Mouse (Mus musculus) hindbrain, embryonic 16.5 days (tissue): Measurements from ENCODE around the gene Ntrk3. TPM values are rescaled to one million over a fixed set of nuclear protein-coding genes. Genes with fewer than 3 reads are reported as not detected.

Source experiments
- ATAC-seq: fragments of 200-750 bp; cut with Nextera tagmentation; 2 replicates; pipeline ENCODE4 v1.8.0; 2017; ENCODE audit warnings: moderate TSS enrichment, moderate library complexity
- H3K27ac ChIP-seq: fragments of 300-500 bp; sonication (generic); 2 replicates; pipeline ENCODE4 v1.5.1; 2014; ENCODE audit warnings: low read depth, mild to moderate bottlenecking, control low read depth, low read length, moderate library complexity
- H3K27me3 ChIP-seq: fragments of 300-500 bp; sonication (generic); replicated peaks from 2 replicates; pipeline ENCODE4 v1.6.1; 2014; ENCODE audit warnings: low read length; ENCODE audit not compliant: control insufficient read depth, insufficient read depth
- H3K36me3 ChIP-seq: fragments of 300-500 bp; sonication (generic); 2 replicates; pipeline ENCODE4 v1.6.1; 2014; ENCODE audit warnings: mild to moderate bottlenecking, low read length, moderate library complexity, mixed read lengths; ENCODE audit not compliant: control insufficient read depth, insufficient read depth
- H3K4me1 ChIP-seq: fragments of 300-500 bp; sonication (generic); 2 replicates; pipeline ENCODE4 v1.6.1; 2014; ENCODE audit warnings: low read depth, low read length; ENCODE audit not compliant: control insufficient read depth, insufficient read depth
- H3K4me2 ChIP-seq: fragments of 300-500 bp; sonication (generic); 2 replicates; pipeline ENCODE4 v1.6.1; 2014; ENCODE audit warnings: mild to moderate bottlenecking, low read length, control low read depth, moderate library complexity
- H3K4me3 ChIP-seq: fragments of 300-500 bp; sonication (generic); 2 replicates; pipeline ENCODE4 v1.5.1; 2014; ENCODE audit warnings: mild to moderate bottlenecking, low read length, control low read depth, moderate library complexity
- H3K9ac ChIP-seq: fragments of 300-500 bp; sonication (generic); 2 replicates; pipeline ENCODE4 v1.6.1; 2014; ENCODE audit warnings: low read depth, mild to moderate bottlenecking, control low read depth, low read length, moderate library complexity
- H3K9me3 ChIP-seq: fragments of 300-500 bp; sonication (generic); 2 replicates; pipeline ENCODE4 v1.6.1; 2014; ENCODE audit warnings: mild to moderate bottlenecking, low read length, moderate library complexity; ENCODE audit not compliant: control insufficient read depth
- WGBS: fragments of 180-500 bp; shearing (Covaris S2); extraction: QIAGEN DNeasy Blood & Tissue Kit; methylation state at CpG from one replicate; pipeline ENCODE4 v1.1.7; 2014; 5-methylcytosine and 5-hydroxymethylcytosine counted together
- polyA plus RNA-seq: library from polyadenylated mRNA; unstranded; fragments of >200 nt; fragmentation: Nextera tagmentation; extraction: Ambion mirVana; gene quantifications from 2 replicates; pipeline ENCODE4 v1.2.1, GENCODE M21; 2015

The Ntrk3 gene
- polyA plus RNA-seq, 1 experiment from 2014 or later = 23.8 TPM

DNA sequence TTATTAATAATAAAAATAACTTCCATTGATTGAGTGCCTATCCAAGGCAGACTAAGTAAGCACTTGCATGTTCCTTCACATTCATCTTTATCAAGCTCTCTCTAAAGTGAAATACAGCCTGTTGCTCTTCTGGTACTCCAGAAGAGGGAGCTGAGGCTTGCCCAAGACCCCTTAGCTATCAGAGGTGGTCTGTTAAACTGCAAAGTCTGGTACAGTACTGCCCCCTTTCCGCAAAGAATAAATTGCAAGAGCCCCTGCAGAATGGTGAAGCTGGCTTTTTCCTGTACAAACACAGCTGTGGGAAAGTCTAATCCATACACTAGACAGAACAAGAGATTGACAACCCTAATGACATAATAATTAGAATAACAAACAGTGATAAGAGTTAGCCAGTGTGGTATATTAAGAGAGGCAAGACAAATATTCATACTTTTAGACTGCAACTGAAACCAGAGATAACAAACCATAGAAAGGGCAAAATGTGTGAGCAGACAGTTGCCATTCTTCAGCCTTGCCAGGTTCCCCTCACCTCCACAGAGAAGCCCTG, 470.3 kb downstream of the Ntrk3 start:
- no peaks in the 10 kb centered on the region for H3K27me3 ChIP-seq
- H3K36me3 ChIP-seq = no peaks in the 10 kb centered on the region
- H3K4me2 ChIP-seq = no peak overlapping the region
- peak; percentile 45 for ATAC-seq
- H3K4me3 ChIP-seq = no peak overlapping the region
- H3K9ac ChIP-seq = no peak overlapping the region
- no peak overlapping the region for H3K27ac ChIP-seq
- no peaks in the 10 kb centered on the region for H3K9me3 ChIP-seq
- 13% methylated on average over 1 of the region's 1 CpGs for WGBS
- no peaks in the 10 kb centered on the region for H3K4me1 ChIP-seq

DNA sequence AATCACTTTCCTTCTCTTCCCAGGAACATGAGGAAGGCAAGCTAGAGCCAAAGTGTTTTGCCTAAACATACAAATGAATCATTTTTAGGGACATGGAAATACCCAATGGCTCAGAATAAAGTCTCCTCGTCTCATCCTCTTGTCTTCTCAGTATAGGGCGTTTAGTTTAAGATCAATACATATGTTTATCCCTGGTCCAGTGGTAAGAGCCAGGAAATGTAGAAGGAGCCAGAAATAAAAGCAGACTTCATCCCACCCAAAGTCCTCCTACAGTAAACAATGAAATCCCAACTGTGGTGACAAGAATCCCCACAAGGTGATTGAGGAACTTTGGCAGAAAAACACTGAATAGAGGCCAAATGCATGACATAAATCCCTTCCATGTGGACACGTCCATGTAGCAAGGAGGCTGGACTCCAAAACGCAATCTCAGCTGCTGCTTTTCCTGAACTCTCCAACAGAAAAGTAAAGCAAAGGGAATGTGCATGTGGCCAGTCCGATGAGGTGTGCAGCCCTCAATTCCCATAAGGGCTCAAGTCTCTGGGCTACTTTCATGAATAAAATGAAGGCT, 473.3 kb downstream of the Ntrk3 start:
- no peak overlapping the region for H3K4me3 ChIP-seq
- no peak for ATAC-seq

DNA sequence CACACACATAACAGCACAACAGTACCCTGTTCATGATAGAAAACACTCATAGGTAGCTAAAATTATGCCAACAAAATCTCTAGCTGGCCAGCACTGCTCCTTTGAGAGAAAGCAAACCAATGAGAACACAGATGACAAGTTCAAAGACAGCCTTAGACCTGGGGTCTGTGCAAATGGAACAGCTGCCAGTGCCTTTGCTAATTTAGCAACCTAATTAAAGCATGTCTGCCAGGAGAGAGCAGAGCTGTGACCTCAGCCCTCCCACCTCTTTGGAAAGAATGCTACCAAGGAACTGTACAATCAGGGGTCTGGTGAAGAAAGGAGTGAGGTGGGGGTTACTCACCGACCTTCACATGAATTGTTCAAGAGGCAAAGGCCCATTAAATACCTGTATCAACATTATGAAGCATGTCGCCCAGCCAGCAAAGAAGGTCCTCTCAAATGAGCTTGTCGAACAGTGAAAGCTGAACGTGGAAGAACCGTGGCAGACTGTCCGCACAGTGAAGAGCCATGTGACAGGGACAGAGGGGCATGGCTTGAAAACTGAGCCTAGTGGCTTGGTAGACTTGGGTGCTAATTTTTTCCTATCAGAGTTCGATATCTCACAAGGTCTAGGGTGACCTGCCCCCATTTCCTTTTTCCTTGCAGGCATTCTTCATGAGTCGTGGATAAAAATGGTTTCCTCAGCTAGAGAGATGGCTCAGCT, 476.2 kb downstream of the Ntrk3 start:
- Histone ChIP-seq H3K27me3 (no peaks in the 10 kb centered on the region), H3K4me1 (no peaks in the 10 kb centered on the region), H3K27ac (no peak overlapping the region), H3K36me3 (no peaks in the 10 kb centered on the region), H3K4me3 (no peak overlapping the region), H3K4me2 (no peak overlapping the region), H3K9me3 (no peaks in the 10 kb centered on the region), H3K9ac (no peak overlapping the region)
- WGBS = 74% methylated on average over 8 of the region's 8 CpGs
- ATAC-seq = no peak

More for the DNA sequence above, 473.3 kb downstream of the Ntrk3 start:
- Histone ChIP-seq H3K9ac (no peak overlapping the region), H3K4me1 (no peaks in the 10 kb centered on the region), H3K4me2 (no peak overlapping the region), H3K27me3 (no peaks in the 10 kb centered on the region), H3K27ac (no peak overlapping the region), H3K36me3 (no peaks in the 10 kb centered on the region), H3K9me3 (no peaks in the 10 kb centered on the region)
- WGBS = 62% methylated on average over 5 of the region's 5 CpGs

DNA sequence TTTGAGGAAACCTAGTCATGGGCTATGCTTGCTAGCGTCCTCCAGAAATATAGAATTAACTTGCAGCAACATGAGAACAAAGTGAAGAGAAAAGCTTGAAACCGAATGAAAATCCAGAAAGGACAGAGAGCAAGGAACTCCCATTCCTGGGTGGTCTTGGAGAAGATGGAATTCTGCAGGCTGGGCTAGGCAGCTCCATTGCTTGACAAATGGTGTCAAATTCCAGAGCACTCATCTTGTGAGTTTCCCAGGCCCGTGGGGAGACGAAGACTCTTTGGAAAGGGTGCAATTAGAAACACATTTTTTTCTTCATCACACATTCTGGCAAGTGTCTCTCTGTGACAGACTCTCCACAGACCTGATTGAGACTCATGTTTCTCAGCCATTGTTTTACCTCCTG, 479.7 kb downstream of the Ntrk3 start:
- H3K4me3 ChIP-seq = no peak overlapping the region
- H3K4me1 ChIP-seq = no peaks in the 10 kb centered on the region
- H3K27me3 ChIP-seq = no peaks in the 10 kb centered on the region
- H3K4me2 ChIP-seq = no peak overlapping the region
- no peaks in the 10 kb centered on the region for H3K36me3 ChIP-seq
- 50% methylated on average over 4 of the region's 4 CpGs for WGBS
- ATAC-seq = no peak
- no peak overlapping the region for H3K9ac ChIP-seq
- H3K27ac ChIP-seq = no peak overlapping the region
- H3K9me3 ChIP-seq = no peaks in the 10 kb centered on the region

DNA sequence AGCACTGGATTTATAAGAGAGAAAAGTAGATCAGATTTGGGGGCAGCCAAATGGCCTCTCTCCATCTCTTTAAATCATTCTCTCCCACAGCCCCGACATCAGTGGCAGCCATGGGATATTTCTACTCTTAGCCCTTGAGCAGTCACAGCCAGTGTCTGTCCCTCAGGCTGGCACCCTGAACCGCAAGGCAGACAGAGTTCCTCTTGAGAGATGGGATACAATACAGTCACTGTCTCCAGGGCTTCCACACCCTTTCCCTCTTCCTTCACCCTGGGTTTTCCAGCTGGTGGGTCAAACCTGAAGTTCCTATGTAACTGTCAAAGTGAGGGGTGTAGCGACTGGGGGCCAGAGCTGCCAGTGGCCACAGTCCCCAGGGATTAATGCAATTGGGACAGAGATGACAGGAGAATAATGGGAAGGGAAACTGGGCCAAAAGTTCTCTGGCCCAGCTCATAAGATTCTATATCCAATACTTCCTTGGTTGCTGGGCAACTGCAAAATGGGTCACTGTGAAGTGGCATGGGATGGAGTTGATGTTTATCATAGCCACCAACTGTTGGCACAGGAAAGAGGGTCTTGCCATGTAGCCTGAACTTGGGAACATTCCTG, 483.9 kb downstream of the Ntrk3 start:
- WGBS = 59% methylated on average over 3 of the region's 3 CpGs
- H3K27ac ChIP-seq = 0 out of 2 replicates have a peak overlapping the region, but pooled peaks have one; percentile 24
- peak; percentile 93 for ATAC-seq

DNA sequence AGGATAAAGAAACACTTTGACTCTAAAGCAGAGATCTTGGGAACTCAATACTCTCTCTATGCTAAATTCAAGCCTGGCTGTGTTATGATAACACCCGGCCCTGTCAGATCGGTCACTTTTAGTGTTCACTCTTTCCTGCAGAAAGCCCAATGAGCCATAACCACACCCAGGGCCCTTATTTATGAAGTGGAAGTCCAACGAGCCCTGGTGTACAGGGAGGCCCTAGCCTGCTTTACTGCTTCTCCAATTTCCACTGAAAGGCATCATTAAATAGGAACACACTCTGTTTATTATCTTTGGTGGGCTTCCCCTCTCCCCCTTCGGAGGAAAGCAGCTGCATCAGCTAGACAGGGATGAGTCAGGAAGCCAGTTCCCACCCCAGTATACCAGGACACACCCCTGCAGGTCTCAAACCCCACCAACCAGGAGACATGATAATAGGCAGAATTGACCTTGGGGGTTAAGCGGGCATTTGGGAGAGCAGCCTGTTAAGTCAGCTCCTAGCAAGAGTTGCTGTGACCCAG, 489.6 kb downstream of the Ntrk3 start:
- Histone ChIP-seq H3K36me3 (peaks cover 3% of the 10 kb centered on the region; the same call in 1 of the 2 replicates), H3K4me2 (no peak overlapping the region), H3K27ac (no peak overlapping the region), H3K9me3 (no peaks in the 10 kb centered on the region), H3K9ac (no peak overlapping the region), H3K27me3 (no peaks in the 10 kb centered on the region), H3K4me1 (no peaks in the 10 kb centered on the region), H3K4me3 (no peak overlapping the region)
- WGBS = 74% methylated on average over 5 of the region's 5 CpGs
- no peak for ATAC-seq

More for the DNA sequence above, 483.9 kb downstream of the Ntrk3 start:
- no peaks in the 10 kb centered on the region for H3K9me3 ChIP-seq
- H3K4me3 ChIP-seq = no peak overlapping the region
- no peaks in the 10 kb centered on the region for H3K36me3 ChIP-seq
- H3K9ac ChIP-seq = no peak overlapping the region
- H3K4me2 ChIP-seq = no peak overlapping the region
- H3K4me1 ChIP-seq = no peaks in the 10 kb centered on the region
- H3K27me3 ChIP-seq = no peaks in the 10 kb centered on the region

DNA sequence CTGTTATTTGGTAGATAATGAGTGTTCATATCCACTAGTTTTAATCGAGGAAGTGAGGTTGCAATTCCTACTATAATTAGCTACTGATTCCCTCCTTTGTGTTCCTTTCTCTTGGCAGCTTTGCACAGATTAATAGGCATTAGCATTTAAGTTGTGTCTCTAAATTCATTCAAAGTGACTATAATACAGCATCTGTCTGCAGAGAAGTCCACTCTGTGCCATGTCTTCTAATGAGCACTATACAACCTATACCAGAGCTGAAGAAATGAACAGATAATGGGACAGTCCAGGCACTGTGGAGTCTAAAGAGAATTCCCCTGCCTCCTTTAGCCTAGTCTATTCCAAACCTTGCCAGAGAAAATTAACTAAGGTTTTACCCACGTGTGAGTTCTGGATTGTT, 498.8 kb downstream of the Ntrk3 start:
- H3K9me3 ChIP-seq = no peaks in the 10 kb centered on the region
- no peaks in the 10 kb centered on the region for H3K4me1 ChIP-seq
- no peak overlapping the region for H3K4me2 ChIP-seq
- no peak overlapping the region for H3K27ac ChIP-seq
- no peaks in the 10 kb centered on the region for H3K27me3 ChIP-seq
- H3K4me3 ChIP-seq = no peak overlapping the region
- ATAC-seq = no peak
- no peaks in the 10 kb centered on the region for H3K36me3 ChIP-seq
- no peak overlapping the region for H3K9ac ChIP-seq
- WGBS = 57% methylated on average over 2 of the region's 2 CpGs

DNA sequence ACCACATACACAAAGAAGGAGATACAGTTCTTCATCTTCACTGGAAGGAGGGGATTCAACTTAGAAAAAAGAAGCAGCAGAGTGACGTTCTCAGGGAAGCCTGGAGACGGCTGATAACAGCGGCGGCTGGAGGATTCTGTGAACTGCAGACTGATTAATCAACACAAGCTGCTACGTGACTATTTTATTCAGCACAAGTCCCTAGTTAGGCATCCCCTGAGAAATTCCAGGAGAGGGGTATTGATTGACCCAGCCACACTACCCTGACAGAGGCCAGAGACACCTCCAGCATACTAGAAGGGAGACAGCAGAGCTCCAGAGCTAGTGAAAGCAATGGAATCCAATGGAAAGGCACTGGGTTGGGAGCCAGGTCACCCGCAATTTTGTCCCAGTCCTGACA, 516.1 kb downstream of the Ntrk3 start:
- ATAC-seq = no peak
- Histone ChIP-seq H3K4me3 (no peak overlapping the region), H3K4me2 (no peak overlapping the region), H3K4me1 (peaks cover 2% of the 10 kb centered on the region; the same call in 1 of the 2 replicates), H3K27me3 (no peaks in the 10 kb centered on the region), H3K36me3 (no peaks in the 10 kb centered on the region), H3K9me3 (no peaks in the 10 kb centered on the region), H3K27ac (no peak overlapping the region), H3K9ac (no peak overlapping the region)
- 46% methylated on average over 6 of the region's 6 CpGs for whole genome bisulfite sequencing

DNA sequence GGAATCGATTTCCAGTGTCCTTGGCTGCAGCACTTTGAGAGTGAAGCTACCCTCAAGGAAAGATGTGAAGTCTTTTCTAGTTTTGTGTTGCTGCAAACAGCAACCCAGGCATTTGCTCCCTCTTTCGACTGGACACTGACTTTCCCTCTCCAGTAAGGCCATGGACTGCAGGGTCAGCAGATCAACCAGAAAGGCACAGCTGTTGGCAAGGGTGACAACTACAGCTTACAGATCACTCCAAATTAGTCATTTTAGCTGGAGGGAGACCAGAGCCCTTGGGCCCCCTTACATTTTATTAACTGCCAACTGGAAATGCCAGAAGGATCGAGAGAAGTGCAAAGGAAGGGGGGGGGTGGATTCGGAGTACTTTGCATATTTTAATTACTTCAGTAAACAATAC, 516.9 kb downstream of the Ntrk3 start:
- no peak overlapping the region for H3K4me2 ChIP-seq
- H3K27ac ChIP-seq = no peak overlapping the region
- WGBS = 53% methylated on average over 4 of the region's 4 CpGs
- ATAC-seq = no peak
- no peaks in the 10 kb centered on the region for H3K27me3 ChIP-seq
- H3K4me3 ChIP-seq = no peak overlapping the region
- no peaks in the 10 kb centered on the region for H3K36me3 ChIP-seq
- H3K9me3 ChIP-seq = no peaks in the 10 kb centered on the region
- H3K4me1 ChIP-seq = peaks cover 2% of the 10 kb centered on the region; the same call in 1 of the 2 replicates
- H3K9ac ChIP-seq = no peak overlapping the region
